Mouse (Mus musculus) ES-Bruce4 (cell line): ENCODE results near the gene Adk. TPM values are rescaled to one million over a fixed set of nuclear protein-coding genes. Genes with fewer than 3 reads are reported as not detected.

Experiments used
- H3K27ac ChIP-seq: 2 replicates; pipeline ENCODE4 v1.5.1; 2012; ENCODE audit warnings: low read length, inconsistent platforms; ENCODE audit not compliant: insufficient read depth
- H3K27me3 ChIP-seq: 2 replicates; pipeline ENCODE4 v1.6.1; 2012; ENCODE audit warnings: mild to moderate bottlenecking, low read length, inconsistent platforms; ENCODE audit not compliant: control insufficient read depth, poor library complexity, insufficient read depth, severe bottlenecking
- H3K36me3 ChIP-seq: 2 replicates; pipeline ENCODE4 v1.6.1; 2012; ENCODE audit warnings: inconsistent platforms, mild to moderate bottlenecking, low read length, moderate library complexity; ENCODE audit not compliant: control insufficient read depth, poor library complexity, insufficient read depth, severe bottlenecking
- H3K4me1 ChIP-seq: one replicate; pipeline ENCODE4 v1.8.1; 2011; ENCODE audit warnings: low read length; ENCODE audit not compliant: control insufficient read depth, insufficient read depth
- H3K4me3 ChIP-seq: 2 replicates; pipeline ENCODE4 v1.5.1; 2011; ENCODE audit warnings: low read depth, mild to moderate bottlenecking, low read length
- H3K9ac ChIP-seq: 2 replicates; pipeline ENCODE4 v1.6.1; 2012; ENCODE audit warnings: low read depth, mild to moderate bottlenecking, inconsistent platforms; ENCODE audit not compliant: poor library complexity, severe bottlenecking
- H3K9me3 ChIP-seq: replicated peaks from 2 replicates; pipeline ENCODE4 v1.6.1; 2012; ENCODE audit warnings: mild to moderate bottlenecking, low read length, inconsistent platforms; ENCODE audit not compliant: control insufficient read depth, poor library complexity, insufficient read depth, severe bottlenecking
- CTCF ChIP-seq: IDR thresholded peaks from one replicate; pipeline ENCODE4 v1.8.1; 2011; ENCODE audit warnings: low read depth, low read length
- EP300 ChIP-seq: IDR thresholded peaks from 2 replicates; pipeline ENCODE4 v1.6.1; 2011; ENCODE audit warnings: low read depth, low read length; ENCODE audit not compliant: insufficient read depth
- POLR2A ChIP-seq: IDR thresholded peaks from one replicate; pipeline ENCODE4 v1.8.1; 2011; ENCODE audit warnings: low read length; ENCODE audit not compliant: insufficient read depth
- polyA plus RNA-seq: library from polyadenylated mRNA; stranded (reverse); fragments of >200 nt; gene quantifications from 2 replicates; pipeline ENCODE4 v1.2.4, GENCODE M21; 2011; ENCODE audit warnings: low read depth; ENCODE audit not compliant: missing spikeins, insufficient read depth, insufficient read length

Adk gene
- polyA plus RNA-seq, 1 experiment = 110 TPM

- H3K36me3 ChIP-seq = no peaks in the 10 kb centered on the region
- no peaks in the 10 kb centered on the region for H3K4me1 ChIP-seq
- H3K27me3 ChIP-seq = no peaks in the 10 kb centered on the region; the same call in 1 of the 2 replicates
- H3K27ac ChIP-seq = no peak overlapping the region
- no peak for TF ChIP-seq CTCF
- no peak for TF ChIP-seq EP300
- TF ChIP-seq POLR2A = no peak
- H3K4me3 ChIP-seq = no peak overlapping the region
- H3K9ac ChIP-seq = no peak overlapping the region
- no peaks in the 10 kb centered on the region; the same call in 1 of the 2 replicates for H3K9me3 ChIP-seq
Observed at GRCm38 (mm10) chr14:21433995-21434394, 381.6 kb downstream of the Adk start.

DNA sequence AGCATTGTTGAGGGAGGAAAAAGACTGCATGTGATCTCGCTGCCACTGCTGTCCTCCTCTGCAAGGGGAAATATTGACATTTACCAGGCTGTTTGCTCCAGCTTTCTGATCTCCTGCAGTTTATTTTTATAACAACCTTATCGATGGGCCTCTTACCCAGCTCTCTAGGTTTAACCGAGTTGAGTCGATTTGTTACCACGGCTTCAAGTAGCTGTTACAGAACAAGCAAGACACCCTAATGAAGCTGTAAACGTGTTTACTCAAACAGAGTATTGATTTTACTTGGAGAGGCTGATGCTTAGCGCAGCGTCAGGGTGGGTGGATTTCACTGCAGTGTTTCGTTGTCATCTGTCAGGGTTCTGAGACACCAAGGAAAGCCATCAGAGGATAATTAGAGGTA is 382.3 kb downstream of the Adk start:
- Histone ChIP-seq H3K4me3 (no peak overlapping the region), H3K36me3 (no peaks in the 10 kb centered on the region), H3K9ac (no peak overlapping the region), H3K4me1 (no peaks in the 10 kb centered on the region), H3K27ac (no peak overlapping the region), H3K27me3 (no peaks in the 10 kb centered on the region; the same call in 1 of the 2 replicates), H3K9me3 (no peaks in the 10 kb centered on the region; the same call in 1 of the 2 replicates)
- TF ChIP-seq CTCF (no peak), POLR2A (no peak), EP300 (no peak)

DNA sequence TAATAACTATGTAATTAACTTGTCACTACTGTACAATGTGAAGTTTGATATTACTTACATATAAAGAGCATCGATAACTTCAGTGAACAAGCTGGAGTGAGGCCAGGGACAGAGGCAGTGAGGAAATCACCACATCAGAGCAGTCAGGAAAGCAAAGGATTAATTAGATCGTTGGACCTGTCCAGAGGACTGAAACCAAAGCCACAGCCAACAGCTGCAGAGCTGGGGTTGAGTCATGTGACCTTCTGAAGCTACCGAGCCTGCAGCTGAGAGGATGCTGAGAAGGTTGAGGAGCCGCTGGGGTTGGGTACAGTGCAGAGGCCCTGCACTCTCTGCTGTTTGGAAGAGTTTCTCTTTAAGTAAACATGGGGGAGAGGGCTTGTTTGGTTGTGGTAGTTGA is 387.4 kb downstream of the Adk start:
- H3K4me3 ChIP-seq = no peak overlapping the region
- H3K36me3 ChIP-seq = no peaks in the 10 kb centered on the region
- no peaks in the 10 kb centered on the region for H3K27me3 ChIP-seq
- TF ChIP-seq CTCF (no peak), POLR2A (no peak), EP300 (no peak)
- no peaks in the 10 kb centered on the region for H3K9me3 ChIP-seq
- H3K9ac ChIP-seq = no peak overlapping the region
- peaks cover 2% of the 10 kb centered on the region for H3K4me1 ChIP-seq
- no peak overlapping the region for H3K27ac ChIP-seq

- Histone ChIP-seq H3K36me3 (no peaks in the 10 kb centered on the region), H3K9ac (no peak overlapping the region), H3K9me3 (no peaks in the 10 kb centered on the region), H3K27ac (no peak overlapping the region), H3K27me3 (no peaks in the 10 kb centered on the region), H3K4me3 (no peak overlapping the region), H3K4me1 (peaks cover 2% of the 10 kb centered on the region)
- no peak for TF ChIP-seq CTCF
- TF ChIP-seq EP300 = no peak
- no peak for TF ChIP-seq POLR2A
Observed at GRCm38 (mm10) chr14:21440526-21440925, 388.2 kb downstream of the Adk start.

GRCm38 (mm10) chr14:21441772-21442533 is 389.6 kb downstream of the Adk start:
- Histone ChIP-seq H3K4me3 (no peak overlapping the region), H3K27me3 (no peaks in the 10 kb centered on the region), H3K27ac (no peak overlapping the region), H3K9ac (no peak overlapping the region), H3K9me3 (no peaks in the 10 kb centered on the region), H3K36me3 (no peaks in the 10 kb centered on the region), H3K4me1 (peaks cover 2% of the 10 kb centered on the region)
- TF ChIP-seq POLR2A (no peak), EP300 (no peak), CTCF (no peak)

GRCm38 (mm10) chr14:21452581-21452980 is 400.2 kb downstream of the Adk start:
- no peaks in the 10 kb centered on the region for H3K36me3 ChIP-seq
- H3K4me1 ChIP-seq = peaks cover 5% of the 10 kb centered on the region
- H3K9me3 ChIP-seq = no peaks in the 10 kb centered on the region
- H3K4me3 ChIP-seq = 0 out of 2 replicates have a peak overlapping the region, but pooled peaks have one; percentile 14
- TF ChIP-seq POLR2A = no peak
- no peak for TF ChIP-seq EP300
- no peak for TF ChIP-seq CTCF
- no peak overlapping the region for H3K27ac ChIP-seq
- no peaks in the 10 kb centered on the region for H3K27me3 ChIP-seq
- H3K9ac ChIP-seq = no peak overlapping the region
